Mouse (Mus musculus) G1E (cell line): Measurements from ENCODE around the gene Cnfn. TPM values are rescaled to one million over a fixed set of nuclear protein-coding genes. Genes with fewer than 3 reads are reported as not detected.

ENCODE experiments used
- ATAC-seq: 2 replicates; pipeline ENCODE4 v1.8.0; 2016; ENCODE audit warnings: mild to moderate bottlenecking; ENCODE audit not compliant: insufficient number of reproducible peaks, poor library complexity, low FRiP score, severe bottlenecking; ENCODE audit errors: extremely low read depth
- DNase-seq: peaks from one replicate; pipeline ENCODE4 v3.0.0; 2012; ENCODE audit warnings: low spot score
- H3K27me3 ChIP-seq: 2 replicates; pipeline ENCODE4 v1.6.1; 2012; ENCODE audit warnings: mild to moderate bottlenecking, low read length, inconsistent platforms; ENCODE audit not compliant: insufficient read depth
- H3K36me3 ChIP-seq: replicated peaks from 2 replicates; pipeline ENCODE3; 2012; ENCODE audit warnings: mild to moderate bottlenecking, inconsistent platforms
- H3K4me1 ChIP-seq: 2 replicates; pipeline ENCODE4 v1.6.1; 2012; ENCODE audit warnings: low read depth, low read length, inconsistent platforms, mixed read lengths; ENCODE audit not compliant: insufficient read depth
- H3K4me3 ChIP-seq: 2 replicates; pipeline ENCODE4 v1.5.1; 2012; ENCODE audit warnings: low read depth, mild to moderate bottlenecking, inconsistent platforms, low read length, moderate library complexity, mixed read lengths
- H3K9me3 ChIP-seq: replicated peaks from 2 replicates; pipeline ENCODE4 v1.6.1; 2012; ENCODE audit warnings: inconsistent platforms
- CTCF ChIP-seq: IDR thresholded peaks from 2 replicates; pipeline ENCODE4 v1.5.1; 2012; ENCODE audit warnings: low read depth, low read length, inconsistent platforms, mixed read lengths
- GATA1 ChIP-seq: IDR thresholded peaks from 2 replicates; pipeline ENCODE4 v1.6.1; 2012; ENCODE audit warnings: borderline replicate concordance, low read length, inconsistent platforms, mixed read lengths
- GATA2 ChIP-seq: IDR thresholded peaks from 2 replicates; pipeline ENCODE4 v1.6.1; 2012; ENCODE audit warnings: low read depth, low read length, inconsistent platforms, borderline replicate concordance
- POLR2AphosphoS5 ChIP-seq: IDR thresholded peaks from 2 replicates; pipeline ENCODE4 v1.6.1; 2012; ENCODE audit warnings: low read depth, low read length, inconsistent platforms; ENCODE audit not compliant: insufficient replicate concordance
- TAL1 ChIP-seq: conservative IDR thresholded peaks from 2 replicates; pipeline ENCODE4 v1.6.1; 2012; ENCODE audit warnings: low read depth, low read length, inconsistent platforms, mixed read lengths
- polyA plus RNA-seq: library from polyadenylated mRNA; stranded (reverse); fragments of >175 nt; gene quantifications from 2 replicates; pipeline ENCODE4 v1.2.3, GENCODE M21; 2012
- total RNA-seq, 2 experiments: library from RNA; stranded (forward) in 1 of 2; stranded (reverse) in 1 of 2; fragments of 200-1000 nt in 1 of 2; fragments of >200 nt in 1 of 2; fragmentation: Nextera tagmentation in 1 of 2; gene quantifications; 2 replicates each; pipeline ENCODE4 v1.2.3; 2014 to 2017

Gene Cnfn
- total and polyA plus RNA-seq, 3 experiments, result not detected

DNA sequence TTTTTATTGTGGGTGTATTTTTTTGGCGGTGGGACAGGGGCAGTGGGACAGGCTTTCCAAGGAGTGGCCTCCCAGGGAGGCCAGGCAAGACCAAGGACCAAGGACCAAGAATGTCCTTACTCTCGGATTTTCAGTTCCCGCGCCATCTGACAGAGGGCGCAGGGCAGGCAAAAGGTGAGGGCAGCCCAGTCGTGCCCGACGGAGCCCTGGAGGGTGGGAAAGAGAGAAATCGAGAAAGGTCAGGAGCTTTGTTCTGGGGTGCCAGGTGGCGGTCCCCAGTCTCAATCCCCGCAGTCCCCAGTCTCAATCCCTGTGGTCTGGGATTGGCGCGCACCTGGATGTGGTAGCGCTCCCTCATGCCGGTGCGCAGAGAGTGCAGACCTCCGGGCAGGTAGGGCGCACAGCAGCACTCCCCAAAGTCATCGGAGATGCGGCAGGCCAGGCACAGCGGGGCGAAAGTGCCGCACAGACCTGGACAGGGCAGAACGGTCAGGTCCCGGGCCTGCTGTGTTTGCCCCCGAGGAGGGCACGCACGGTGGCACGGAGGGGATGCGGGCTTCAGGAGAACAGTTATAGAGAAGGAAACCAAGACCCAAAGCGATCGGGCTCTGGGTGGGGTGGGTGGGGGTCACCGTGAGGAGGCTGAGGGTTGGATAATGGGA, 1.8 kb downstream of the Cnfn start:
- TF ChIP-seq POLR2AphosphoS5, result no peak
- no peak for TF ChIP-seq TAL1
- TF ChIP-seq CTCF, result no peak
- no peak for TF ChIP-seq GATA2
- TF ChIP-seq GATA1, result no peak
- DNase-seq (no peak), ATAC-seq (no peak)
- Histone ChIP-seq H3K4me1 (no peaks in the 10 kb centered on the region; the same call in 1 of the 2 replicates), H3K4me3 (0 out of 2 replicates have a peak overlapping the region, but pooled peaks have one; percentile 21), H3K36me3 (peaks cover 20% of the 10 kb centered on the region), H3K9me3 (no peaks in the 10 kb centered on the region), H3K27me3 (peaks cover 54% of the 10 kb centered on the region)

DNA sequence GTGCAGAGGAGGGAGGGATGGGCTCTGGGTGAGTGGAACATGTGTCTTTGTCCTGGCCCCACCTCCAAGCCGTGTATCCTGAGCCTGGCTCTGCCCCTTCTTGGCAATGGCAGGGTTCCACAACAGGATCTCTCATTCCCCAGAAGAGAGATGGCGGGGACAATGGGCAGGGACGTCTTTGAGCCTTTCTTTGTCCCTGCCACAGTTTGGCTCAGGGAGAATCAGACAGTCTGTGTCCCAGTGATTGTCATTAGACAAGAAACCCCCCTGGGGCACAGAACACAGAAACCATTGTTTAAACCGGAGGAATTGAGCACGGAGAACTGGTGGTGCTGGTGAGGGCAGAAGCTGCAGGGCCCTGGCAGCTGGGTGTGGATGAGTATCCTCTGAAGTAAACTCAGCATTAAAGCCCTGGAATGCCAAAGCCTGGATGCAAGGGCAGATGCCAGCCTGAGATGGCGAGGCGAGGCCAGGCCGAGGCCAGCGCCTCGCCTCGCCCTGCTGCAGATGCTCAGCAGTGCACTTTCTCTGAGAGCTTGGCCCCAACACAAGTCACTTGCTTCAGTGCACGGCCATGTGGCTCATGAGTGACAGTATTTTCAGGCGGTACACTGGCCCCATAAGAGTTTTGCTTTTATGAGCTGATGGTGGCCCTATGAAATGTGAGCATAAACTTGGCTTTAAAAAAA, 3.4 kb downstream of the Cnfn start:
- DNase-seq, result no peak
- Histone ChIP-seq H3K36me3 (peaks cover 31% of the 10 kb centered on the region), H3K4me3 (no peak overlapping the region), H3K27me3 (peaks cover 41% of the 10 kb centered on the region), H3K9me3 (no peaks in the 10 kb centered on the region), H3K4me1 (no peaks in the 10 kb centered on the region; the same call in 1 of the 2 replicates)
- TF ChIP-seq CTCF, result no peak
- TF ChIP-seq TAL1, result no peak
- TF ChIP-seq GATA1, result no peak
- no peak for TF ChIP-seq POLR2AphosphoS5
- no peak for TF ChIP-seq GATA2
- ATAC-seq, result no peak

DNA sequence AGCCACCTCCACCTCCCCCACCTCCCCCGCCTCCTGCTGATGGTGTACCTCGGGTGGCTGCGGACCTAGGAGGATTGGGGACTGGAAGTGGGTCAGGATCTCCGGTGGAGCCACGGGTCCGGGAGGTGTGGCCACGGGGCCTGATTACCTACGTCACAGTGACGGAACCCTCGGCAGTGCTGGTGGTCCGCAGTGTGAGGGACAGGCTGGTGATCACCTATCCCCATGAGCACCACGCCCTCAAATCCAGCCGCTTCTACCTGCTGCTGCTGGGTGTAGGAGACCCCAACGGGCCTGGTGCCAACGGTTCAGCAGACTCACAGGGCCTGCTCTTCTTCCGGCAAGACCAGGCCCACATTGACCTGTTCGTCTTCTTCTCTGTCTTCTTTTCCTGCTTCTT, 5.9 kb downstream of the Cnfn start:
- TF ChIP-seq GATA1, result no peak
- no peak for TF ChIP-seq POLR2AphosphoS5
- no peak for TF ChIP-seq CTCF
- no peak for TF ChIP-seq TAL1
- TF ChIP-seq GATA2, result no peak
- no peak overlapping the region for H3K4me3 ChIP-seq
- peaks cover 56% of the 10 kb centered on the region for H3K36me3 ChIP-seq
- H3K27me3 ChIP-seq, result peaks cover 20% of the 10 kb centered on the region
- no peak for DNase-seq
- no peak for ATAC-seq
- no peaks in the 10 kb centered on the region for H3K9me3 ChIP-seq
- peaks cover under 1% of the 10 kb centered on the region; the same call in 1 of the 2 replicates for H3K4me1 ChIP-seq

DNA sequence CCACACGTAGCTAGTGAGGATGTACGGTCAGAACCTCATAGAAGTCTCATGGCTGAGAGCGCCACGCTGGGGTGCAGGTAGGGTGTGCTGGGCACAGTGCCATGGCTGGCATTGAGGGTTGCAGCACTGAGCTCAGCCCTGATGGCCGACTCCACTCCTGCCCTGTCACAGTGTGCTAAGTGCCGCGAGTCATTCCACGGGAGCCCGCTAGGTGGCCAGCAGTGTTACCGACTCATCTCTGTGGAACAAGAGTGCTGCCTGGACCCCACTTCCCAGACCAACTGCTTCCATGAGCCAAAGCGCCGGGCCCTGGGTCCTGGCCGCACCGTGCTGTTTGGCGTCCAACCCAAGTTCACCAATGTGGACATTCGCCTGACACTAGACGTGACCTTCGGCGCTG, 6.4 kb downstream of the Cnfn start:
- peaks cover 15% of the 10 kb centered on the region for H3K27me3 ChIP-seq
- peaks cover 2% of the 10 kb centered on the region; the same call in 1 of the 2 replicates for H3K4me1 ChIP-seq
- DNase-seq (no peak), ATAC-seq (no peak)
- no peaks in the 10 kb centered on the region for H3K9me3 ChIP-seq
- peak; percentile 29; the same call in 1 of the 2 replicates for TF ChIP-seq CTCF
- TF ChIP-seq POLR2AphosphoS5, result no peak
- peaks cover 61% of the 10 kb centered on the region for H3K36me3 ChIP-seq
- H3K4me3 ChIP-seq, result no peak overlapping the region

DNA sequence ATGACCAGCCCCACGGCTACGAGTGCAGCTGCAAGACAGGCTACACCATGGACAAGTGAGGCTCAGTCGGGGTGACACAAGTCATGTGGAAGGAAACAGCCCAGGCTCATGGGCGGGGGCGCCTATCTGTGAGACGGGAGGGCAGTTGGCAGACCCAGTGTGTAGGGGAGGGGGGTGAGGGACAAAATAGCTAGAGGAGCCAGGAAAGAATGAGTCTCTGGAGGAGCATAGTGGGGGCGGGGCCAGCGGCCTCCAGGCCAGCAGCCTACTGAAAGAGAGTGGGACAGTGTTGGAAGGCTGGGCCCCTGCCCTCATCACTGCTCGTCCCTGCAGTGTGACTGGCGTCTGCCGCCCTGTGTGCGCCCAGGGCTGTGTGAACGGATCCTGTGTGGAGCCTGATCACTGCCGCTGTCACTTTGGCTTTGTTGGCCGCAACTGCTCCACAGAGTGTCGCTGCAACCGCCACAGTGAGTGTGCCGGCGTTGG, 10.8 kb downstream of the Cnfn start:
- TF ChIP-seq GATA1 (no peak), TAL1 (no peak), POLR2AphosphoS5 (no peak), CTCF (no peak), GATA2 (no peak)
- Histone ChIP-seq H3K27me3 (no peaks in the 10 kb centered on the region), H3K36me3 (peaks cover 92% of the 10 kb centered on the region), H3K4me1 (peaks cover 6% of the 10 kb centered on the region; the same call in 1 of the 2 replicates), H3K4me3 (0 out of 2 replicates have a peak overlapping the region, but pooled peaks have one; percentile 13), H3K9me3 (no peaks in the 10 kb centered on the region)
- ATAC-seq, result no peak
- DNase-seq, result no peak

DNA sequence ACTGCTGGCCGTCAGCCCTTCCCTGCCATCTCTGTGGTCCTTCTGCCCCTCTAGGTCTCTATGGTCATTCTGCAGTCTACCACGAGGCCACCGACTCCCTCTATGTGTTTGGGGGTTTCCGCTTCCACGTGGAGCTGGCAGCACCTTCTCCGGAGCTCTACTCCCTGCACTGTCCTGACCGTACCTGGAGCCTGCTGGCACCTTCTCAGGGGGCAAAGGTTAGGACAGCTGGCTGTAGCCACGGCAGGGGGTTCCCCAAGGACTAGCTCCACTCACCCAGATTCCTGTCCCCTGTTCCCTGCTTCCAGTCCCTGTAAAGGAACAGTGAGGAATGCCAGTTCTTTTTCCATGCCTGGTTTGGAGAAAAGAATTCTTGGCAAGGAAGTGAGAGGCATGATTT, 20.7 kb downstream of the Cnfn start:
- no peak for TF ChIP-seq POLR2AphosphoS5
- TF ChIP-seq TAL1, result no peak
- no peak for TF ChIP-seq GATA1
- TF ChIP-seq GATA2, result no peak
- no peak for TF ChIP-seq CTCF
- peaks cover 12% of the 10 kb centered on the region for H3K9me3 ChIP-seq
- peaks cover 93% of the 10 kb centered on the region for H3K36me3 ChIP-seq
- DNase-seq (no peak), ATAC-seq (no peak)
- H3K27me3 ChIP-seq, result no peaks in the 10 kb centered on the region
- H3K4me1 ChIP-seq, result no peaks in the 10 kb centered on the region
- no peak overlapping the region for H3K4me3 ChIP-seq
